ENCODE assay signal across 29 mouse cellular contexts in the genomic region with DNA sequence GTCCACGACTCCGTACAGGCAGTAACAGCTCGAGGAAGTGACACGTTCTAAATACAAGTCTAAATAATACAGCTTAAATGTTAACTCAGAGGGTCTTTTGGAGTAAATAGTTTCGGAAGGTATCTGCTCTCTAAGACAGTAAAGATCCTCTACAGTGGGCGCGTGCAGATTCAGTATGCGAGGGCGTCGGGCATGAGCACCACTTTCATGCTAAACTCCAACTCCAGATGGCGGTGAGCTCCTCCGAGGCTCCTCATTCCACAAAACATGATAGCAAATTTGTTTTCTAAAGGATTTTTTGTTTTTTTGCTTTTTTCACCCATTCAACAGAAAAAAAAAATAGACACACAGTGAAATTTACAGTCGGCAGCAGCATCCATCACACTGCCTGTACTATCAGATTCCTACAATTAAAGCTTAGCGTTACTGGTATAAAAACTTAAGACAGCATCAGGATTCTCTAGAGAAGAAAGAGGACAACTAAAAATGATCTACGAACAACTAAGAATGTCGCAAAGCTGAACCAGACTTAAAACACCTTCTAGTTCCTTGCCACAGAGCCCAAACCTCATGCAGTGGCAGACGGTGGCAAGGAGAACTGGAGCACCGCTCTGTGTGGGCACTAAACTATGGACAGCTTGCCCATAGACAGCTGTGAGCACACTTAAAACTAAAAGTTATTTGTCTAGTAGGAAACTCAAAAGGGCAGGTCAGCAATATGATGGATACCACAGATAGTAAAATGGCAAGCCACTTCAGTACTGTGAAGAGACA. TPM values are rescaled to one million over a fixed set of nuclear protein-coding genes. Genes with fewer than 3 reads are reported as not detected.
DNase-seq lines count a peak whose midpoint lies in the region; ATAC-seq and TF ChIP-seq lines count a peak whose summit lies in the region.
"Had no signal": no experiment of that assay in that cellular context is flagged by ENCODE, and none has a peak within 500 bp of the region (broad histone marks: within the 10 kb centered on the region; RNA-seq: fewer than 3 reads in every experiment).

No protein-coding gene starts in this region.

- no peak overlapping the region for H3K4me3 ChIP-seq in left cerebral cortex, adult 2 months
- H3K4me3 ChIP-seq: embryonic facial prominence, embryonic 12.5 days; embryonic facial prominence, embryonic 15.5 days; heart, embryonic 12.5 days; heart, embryonic 15.5 days had no signal

- TF ChIP-seq CTCF in left cerebral cortex, adult 2 months (IDR thresholded peaks at IDR 0.05), result no peak

- intact Hi-C loops in left cerebral cortex, adult 2 months (cut with DNase I), result loop anchor here (5.0 kb wide), 1 partner anchor 168 kb away; no protein-coding TSS in a partner anchor
- intact Hi-C loops in left cerebral cortex, postnatal 4 days (cut with DNase I), result no loop called here
- intact Hi-C loops in left cerebral cortex, postnatal 36 days (cut with DNase I), result loop anchor here (5.0 kb wide), 1 partner anchor 117 kb away; no protein-coding TSS in a partner anchor

- H3K27ac ChIP-seq in left cerebral cortex, adult 2 months, result peak overlapping the region; percentile 72
- H3K27ac ChIP-seq: embryonic facial prominence, embryonic 12.5 days; embryonic facial prominence, embryonic 15.5 days; heart, embryonic 15.5 days; hindbrain, embryonic 14.5 days; hindbrain, postnatal 0 days had no signal

- ATAC-seq in frontal cortex, adult (ENCODE audit: low TSS enrichment), result peak; percentile 63; the same call in 1 of the 2 replicates
- ATAC-seq: activated CD4-positive, CD25-positive, alpha-beta regulatory T cell, adult 4 months; forebrain, embryonic 14.5 days; forebrain, postnatal 0 days; hindbrain, postnatal 0 days had no signal

- no peak for DNase-seq in frontal cortex, postnatal 10 days (ENCODE audit: low spot score in 2 of 2)
- DNase-seq in left cerebral cortex, adult 2 months (ENCODE audit: extremely low spot score in 1 of 2, low spot score in 2 of 2), result no peak
- DNase-seq in left cerebral cortex, postnatal 4 days, result no peak
- DNase-seq in left cerebral cortex, postnatal 36 days (ENCODE audit: low spot score in 2 of 2), result peak; percentile 24 to 41
- DNase-seq in left cerebral cortex, adult 11 months (ENCODE audit: low spot score), result no peak
- peak; percentile 72 for DNase-seq in brain, adult 2 months (ENCODE audit: low read depth, low spot score)
- DNase-seq in heart, postnatal 4 days, result no peak
- DNase-seq: adrenal gland, adult 8-10 months; adrenal gland, postnatal 36 days; cerebellum, adult 11 months; cerebellum, adult 2 months; cerebellum, adult 9-11 months; cerebellum, postnatal 25 days; forebrain, postnatal 0 days; gastrocnemius, postnatal 25 days; heart, adult 18-20 months; heart, postnatal 10 days; heart, postnatal 36 days had no signal

RNA-seq across cellular contexts. Expression of gene Ythdf1, which starts 16.1 kb away (rescaled TPM):
- 10 to 100 TPM; 50.5 to 60.8 TPM for total RNA-seq in left cerebral cortex, adult 2 months (2021)
- total RNA-seq in left cerebral cortex, postnatal 4 days (2021), result 10 to 100 TPM; 54.8 to 66.4 TPM
- total RNA-seq in left cerebral cortex, postnatal 36 days (2021), result 10 to 100 TPM; 54.1 to 56.8 TPM
- 10 to 100 TPM; 47.0 to 47.8 TPM for total RNA-seq in heart, postnatal 4 days (2021)

RNA-seq across cellular contexts. Expression of gene Birc7, which starts 24.2 kb away (rescaled TPM):
- total RNA-seq in left cerebral cortex, adult 2 months (2021), result under 1 TPM in 1 of 2 experiments, not detected in 1; 0.23 TPM
- total RNA-seq in left cerebral cortex, postnatal 4 days (2021), result not detected
- total RNA-seq in left cerebral cortex, postnatal 36 days (2021), result not detected
- not detected for total RNA-seq in heart, postnatal 4 days (2021)
- total RNA-seq: adrenal gland, adult 8-10 months; adrenal gland, postnatal 36 days; common myeloid progenitor, adult 5-6 weeks; forebrain, postnatal 0 days; gastrocnemius, adult 8-10 months; gastrocnemius, postnatal 25 days; heart, adult 18-20 months; heart, postnatal 10 days; heart, postnatal 36 days; hindbrain, postnatal 0 days had no signal

RNA-seq across cellular contexts. Expression of gene Nkain4, which starts 49.9 kb away (rescaled TPM):
- total RNA-seq in left cerebral cortex, adult 2 months (2021), result 10 to 100 TPM; 38.9 to 44.7 TPM
- total RNA-seq in left cerebral cortex, postnatal 4 days (2021), result 10 to 100 TPM; 31.0 to 33.5 TPM
- total RNA-seq in left cerebral cortex, postnatal 36 days (2021), result 10 to 100 TPM; 35.9 to 45.2 TPM
- total RNA-seq in heart, postnatal 4 days (2021), result 10 to 100 TPM; 12.5 to 13.4 TPM
- total RNA-seq: common myeloid progenitor, adult 5-6 weeks had no signal

Comparison
In these comparisons a context has a peak if more than half of its experiments do, and no peak if none do; other contexts are left out.
1. DNase-seq: peak in left cerebral cortex, postnatal 36 days (2 of 2) and brain, adult 2 months (single experiment); none in frontal cortex, postnatal 10 days (0 of 2), left cerebral cortex, adult 2 months (0 of 2), left cerebral cortex, postnatal 4 days (single experiment), left cerebral cortex, adult 11 months (single experiment) and heart, postnatal 4 days (single experiment).